Mouse (Mus musculus) CH12.LX (cell line): ENCODE results near the gene Psors1c2. TPM values are rescaled to one million over a fixed set of nuclear protein-coding genes. Genes with fewer than 3 reads are reported as not detected.

Experiments used
- DNase-seq: peaks from one replicate; pipeline ENCODE4 v3.0.0-alpha.2; 2013; ENCODE audit errors: extremely low read depth
- H3K27ac ChIP-seq: 2 replicates; pipeline ENCODE4 v1.5.1; 2012; ENCODE audit warnings: low read depth, mild to moderate bottlenecking, control low read depth, moderate library complexity; ENCODE audit not compliant: insufficient read depth
- H3K27me3 ChIP-seq: replicated peaks from 2 replicates; pipeline ENCODE3; 2012; ENCODE audit warnings: inconsistent platforms
- H3K36me3 ChIP-seq, 2 experiments: replicated peaks in 1 of 2; 2 replicates each; pipeline versions ENCODE3 to v1.6.1; 2012; ENCODE audit warnings: inconsistent platforms in 1 of 2, low read length in 1 of 2, mild to moderate bottlenecking in 1 of 2, mixed read lengths in 1 of 2, moderate library complexity in 1 of 2; ENCODE audit not compliant: control insufficient read depth in 1 of 2, insufficient read depth in 1 of 2
- H3K4me1 ChIP-seq, 2 experiments: 2 replicates each; pipeline ENCODE4 v1.6.1; 2012; ENCODE audit warnings: inconsistent platforms in 1 of 2, moderate library complexity in 1 of 2; ENCODE audit not compliant: insufficient read depth in 2 of 2, control insufficient read depth in 1 of 2
- H3K4me2 ChIP-seq: 2 replicates; pipeline ENCODE4 v1.6.1; 2012; ENCODE audit warnings: low read depth, mild to moderate bottlenecking, control low read depth; ENCODE audit not compliant: poor library complexity, insufficient read depth, severe bottlenecking
- H3K4me3 ChIP-seq, 3 experiments: fragments of 150-350 bp in 1 of 3; sonication (generic) in 1 of 3; replicated peaks in 1 of 3; 2 replicates each; pipeline versions ENCODE3 to v1.5.1; 2011 to 2012; ENCODE audit warnings: low read depth in 2 of 3, low read length in 2 of 3, mild to moderate bottlenecking in 2 of 3, moderate library complexity in 2 of 3, control low read depth in 1 of 3, improper control_type of control experiment in 1 of 3, inconsistent platforms in 1 of 3, mixed read lengths in 1 of 3; ENCODE audit not compliant: poor library complexity in 1 of 3
- H3K79me2 ChIP-seq: replicated peaks from 2 replicates; pipeline ENCODE4 v1.6.1; 2012; ENCODE audit warnings: mild to moderate bottlenecking, moderate library complexity; ENCODE audit not compliant: control insufficient read depth, poor library complexity, insufficient read depth, severe bottlenecking; ENCODE audit errors: extremely low read depth
- H3K9ac ChIP-seq: 2 replicates; pipeline ENCODE4 v1.6.1; 2012; ENCODE audit warnings: low read depth, mild to moderate bottlenecking, control low read depth, moderate library complexity; ENCODE audit not compliant: insufficient read depth
- H3K9me3 ChIP-seq: replicated peaks from 2 replicates; pipeline ENCODE3; 2012; ENCODE audit warnings: low read length, inconsistent platforms, mixed read lengths
- CHD1 ChIP-seq: IDR thresholded peaks from 2 replicates; pipeline ENCODE4 v1.6.1; 2012; ENCODE audit warnings: low read depth, low read length, improper control_type of control experiment, inconsistent platforms
- CTCF ChIP-seq, 2 experiments: IDR thresholded peaks in 1 of 2; conservative IDR thresholded peaks in 1 of 2; 2 replicates each; pipeline ENCODE4 v1.5.1; 2011 to 2012; ENCODE audit warnings: low read depth in 2 of 2, low read length in 2 of 2, improper control_type of control experiment in 1 of 2, inconsistent platforms in 1 of 2, mild to moderate bottlenecking in 1 of 2, moderate library complexity in 1 of 2
- ELF1 ChIP-seq: IDR thresholded peaks from 2 replicates; pipeline ENCODE4 v1.6.1; 2014; ENCODE audit warnings: low read depth, mild to moderate bottlenecking, inconsistent platforms, low read length, improper control_type of control experiment
- HCFC1 ChIP-seq: IDR thresholded peaks from 2 replicates; pipeline ENCODE4 v1.6.1; 2012; ENCODE audit warnings: low read depth, mild to moderate bottlenecking, inconsistent platforms, low read length, improper control_type of control experiment
- IRF4 ChIP-seq: IDR thresholded peaks from 2 replicates; pipeline ENCODE4 v1.6.1; 2014; ENCODE audit warnings: low read depth, mild to moderate bottlenecking, inconsistent platforms, low read length, improper control_type of control experiment
- JUND ChIP-seq: conservative IDR thresholded peaks from 2 replicates; pipeline ENCODE4 v1.6.1; 2011; ENCODE audit warnings: low read depth, low read length, improper control_type of control experiment
- MAZ ChIP-seq: IDR thresholded peaks from 2 replicates; pipeline ENCODE4 v1.6.1; 2012; ENCODE audit warnings: low read depth, mild to moderate bottlenecking, inconsistent platforms, low read length, improper control_type of control experiment, moderate library complexity
- MEF2A ChIP-seq: IDR thresholded peaks from 2 replicates; pipeline ENCODE4 v1.6.1; 2014; ENCODE audit warnings: low read depth, mild to moderate bottlenecking, inconsistent platforms, low read length, improper control_type of control experiment, borderline replicate concordance
- MYC ChIP-seq: IDR thresholded peaks from 2 replicates; pipeline ENCODE4 v1.6.1; 2011; ENCODE audit warnings: low read depth, mild to moderate bottlenecking, improper control_type of control experiment, low read length
- NELFE ChIP-seq: IDR thresholded peaks from 2 replicates; pipeline ENCODE4 v1.6.1; 2011; ENCODE audit warnings: low read depth, low read length, improper control_type of control experiment
- NRF1 ChIP-seq: IDR thresholded peaks from 2 replicates; pipeline ENCODE4 v1.6.1; 2014; ENCODE audit warnings: low read depth, mild to moderate bottlenecking, inconsistent platforms, low read length, improper control_type of control experiment, moderate library complexity
- PAX5 ChIP-seq: IDR thresholded peaks from 2 replicates; pipeline ENCODE4 v1.6.1; 2012; ENCODE audit warnings: low read length, inconsistent platforms, mixed read lengths
- POLR2A ChIP-seq: IDR thresholded peaks from 2 replicates; pipeline ENCODE4 v1.6.1; 2011; ENCODE audit warnings: low read depth, mild to moderate bottlenecking, improper control_type of control experiment, low read length
- POLR2AphosphoS2 ChIP-seq: IDR thresholded peaks from 2 replicates; pipeline ENCODE4 v1.6.1; 2011; ENCODE audit warnings: low read depth, low read length, improper control_type of control experiment
- RCOR1 ChIP-seq: conservative IDR thresholded peaks from 2 replicates; pipeline ENCODE4 v1.6.1; 2012; ENCODE audit warnings: low read depth, mild to moderate bottlenecking, inconsistent platforms, low read length, improper control_type of control experiment
- SMC3 ChIP-seq: IDR thresholded peaks from 2 replicates; pipeline ENCODE4 v1.6.1; 2011; ENCODE audit warnings: low read depth, low read length, improper control_type of control experiment
- TCF12 ChIP-seq: IDR thresholded peaks from 2 replicates; pipeline ENCODE4 v1.6.1; 2014; ENCODE audit warnings: low read depth, mild to moderate bottlenecking, inconsistent platforms, low read length, improper control_type of control experiment
- UBTF ChIP-seq: IDR thresholded peaks from 2 replicates; pipeline ENCODE4 v1.6.1; 2012; ENCODE audit warnings: low read depth, mild to moderate bottlenecking, inconsistent platforms, low read length, improper control_type of control experiment, moderate library complexity
- USF1 ChIP-seq: IDR thresholded peaks from 2 replicates; pipeline ENCODE4 v1.6.1; 2014; ENCODE audit warnings: low read depth, mild to moderate bottlenecking, inconsistent platforms, low read length, improper control_type of control experiment
- USF2 ChIP-seq: conservative IDR thresholded peaks from 2 replicates; pipeline ENCODE4 v1.6.1; 2011; ENCODE audit warnings: low read depth, low read length, improper control_type of control experiment
- ZC3H11A ChIP-seq: IDR thresholded peaks from 2 replicates; pipeline ENCODE4 v1.6.1; 2012; ENCODE audit warnings: low read depth, mild to moderate bottlenecking, inconsistent platforms, low read length, improper control_type of control experiment
- ZMIZ1 ChIP-seq: IDR thresholded peaks from 2 replicates; pipeline ENCODE4 v1.6.1; 2012; ENCODE audit warnings: low read depth, mild to moderate bottlenecking, inconsistent platforms, low read length, improper control_type of control experiment
- ZNF384 ChIP-seq: IDR thresholded peaks from 2 replicates; pipeline ENCODE4 v1.6.1; 2012; ENCODE audit warnings: low read depth, low read length, improper control_type of control experiment, inconsistent platforms
- dilution Hi-C: fragments of 300-500 bp; cut with MboI; formaldehyde crosslinking; loops from 2 replicates; pipeline ENCODE4 v1.14.3; 2020; ENCODE audit warnings: low sequenced_read_pairs; ENCODE audit not compliant: extremely low pct_unique_long_range_greater_than_20kb, extremely low pct_ligation_motif_present
- in situ Hi-C: fragments of 300-500 bp; cut with MboI; formaldehyde crosslinking; loops from 3 replicates; pipeline ENCODE4 v1.14.3; 2019; ENCODE audit warnings: low sequenced_read_pairs, low pct_ligation_motif_present, low pct_unique_long_range_greater_than_20kb, mixed read lengths
- polyA plus RNA-seq: library from polyadenylated mRNA; unstranded; fragments of >175 nt; gene quantifications from 2 replicates; pipeline ENCODE4 v1.2.1, GENCODE M21; 2012; ENCODE audit warnings: low read depth; ENCODE audit not compliant: insufficient read length
- total RNA-seq, 2 experiments: library from RNA; depleted of rRNA; stranded (reverse); fragments of 300-350 nt in 1 of 2; fragments of >200 nt in 1 of 2; gene quantifications; 2 replicates each; pipeline ENCODE4 v1.2.3; 2012 to 2014

Gene Psors1c2
- total and polyA plus RNA-seq, 3 experiments, result 0.27 TPM; not detected in 2

DNA sequence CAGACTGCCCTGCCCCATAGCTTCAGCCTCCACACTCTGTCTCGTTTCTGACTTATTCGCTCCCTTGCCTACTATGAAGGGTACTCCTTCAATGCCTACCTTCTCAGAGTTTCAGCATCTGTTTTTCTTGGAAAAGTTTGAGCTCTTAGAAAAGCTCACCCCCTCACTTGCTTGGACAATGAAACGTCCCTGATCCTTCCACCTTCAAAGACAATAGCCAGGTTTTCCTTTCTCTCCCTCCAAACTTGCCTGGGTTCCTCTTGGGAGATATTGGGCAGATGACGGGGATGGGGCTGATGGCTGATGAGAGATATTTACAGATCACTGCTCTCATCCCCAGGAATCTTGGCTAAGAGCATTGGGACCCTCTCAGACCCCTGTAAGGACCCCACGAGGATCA lies 21.3 kb downstream of the Psors1c2 start:
- no peak for TF ChIP-seq NRF1
- no peak for TF ChIP-seq UBTF
- TF ChIP-seq RCOR1, result no peak
- no peak for TF ChIP-seq MEF2A
- no peak for TF ChIP-seq PAX5
- TF ChIP-seq NELFE, result no peak
- no peak for TF ChIP-seq CTCF (conservative IDR thresholded peaks at IDR 0.05 in 1 of 2, IDR thresholded peaks at IDR 0.05 in 1 of 2; ENCODE audit: low read depth in 2 of 2, low read length in 2 of 2)
- TF ChIP-seq USF1, result no peak
- TF ChIP-seq HCFC1, result no peak
- TF ChIP-seq POLR2A, result no peak
- TF ChIP-seq ELF1, result no peak
- TF ChIP-seq CHD1, result no peak
- no peak for TF ChIP-seq POLR2AphosphoS2
- TF ChIP-seq MAZ, result no peak
- no peak for TF ChIP-seq IRF4
- TF ChIP-seq ZNF384, result no peak
- TF ChIP-seq MYC, result no peak
- TF ChIP-seq USF2, result no peak
- TF ChIP-seq SMC3, result no peak
- H3K4me1 ChIP-seq, result peaks cover 25 to 51% of the 10 kb centered on the region in 2 experiments
- peaks cover 2% of the 10 kb centered on the region for H3K27me3 ChIP-seq
- H3K27ac ChIP-seq, result no peak overlapping the region
- H3K36me3 ChIP-seq, result peaks cover 0 to 4% of the 10 kb centered on the region in 2 experiments
- H3K4me3 ChIP-seq, result peak overlapping the region; percentile 62 to 89 (median 73)
- H3K9ac ChIP-seq, result peak overlapping the region; percentile 55; the same call in 1 of the 2 replicates
- DNase-seq, result no peak
- peaks cover 3% of the 10 kb centered on the region for H3K9me3 ChIP-seq
- in situ Hi-C loops, result loop anchor here (5.0 kb wide), 1 partner anchor 37 kb away; the partner anchor contains the start of genes Cchcr1 and Tcf19
- no peaks in the 10 kb centered on the region for H3K79me2 ChIP-seq
- H3K4me2 ChIP-seq, result peak overlapping the region; percentile 47
- dilution Hi-C loops, result no loop called here

- dilution Hi-C loops, result no loop called here
These were observed 21.9 kb downstream of the Psors1c2 start for GRCm38 (mm10) chr17:35554761-35555397.

More at GRCm38 (mm10) chr17:35554761-35555397, 21.9 kb downstream of the Psors1c2 start:
- in situ Hi-C loops, result loop anchor here (5.0 kb wide), 1 partner anchor 38 kb away; the partner anchor contains the start of genes Cchcr1 and Tcf19
- peak overlapping the region; percentile 31 for H3K27ac ChIP-seq
- peaks cover 2% of the 10 kb centered on the region for H3K27me3 ChIP-seq
- H3K9ac ChIP-seq, result peak overlapping the region; percentile 81
- H3K79me2 ChIP-seq, result no peaks in the 10 kb centered on the region
- TF ChIP-seq IRF4, result no peak
- TF ChIP-seq POLR2A, result peak; percentile 59; the same call in 1 of the 2 replicates
- no peak for TF ChIP-seq ZMIZ1
- TF ChIP-seq NELFE, result 0 out of 2 replicates have a peak, but pooled peaks have one; percentile 23
- TF ChIP-seq MEF2A, result no peak
- no peak for TF ChIP-seq USF2
- TF ChIP-seq TCF12, result 0 out of 2 replicates have a peak, but pooled peaks have one; percentile 8
- no peak for TF ChIP-seq JUND
- TF ChIP-seq ELF1, result peak; percentile 94
- no peak for TF ChIP-seq ZC3H11A
- peak; percentile 60 for TF ChIP-seq HCFC1
- DNase-seq, result no peak
- peak overlapping the region; percentile 62 to 89 (median 73) for H3K4me3 ChIP-seq
- peaks cover 27 to 54% of the 10 kb centered on the region in 2 experiments for H3K4me1 ChIP-seq
- peaks cover 3% of the 10 kb centered on the region for H3K9me3 ChIP-seq
- H3K36me3 ChIP-seq, result peaks cover 0 to 4% of the 10 kb centered on the region in 2 experiments
- H3K4me2 ChIP-seq, result peak overlapping the region; percentile 47
